Mouse (Mus musculus) cerebellum, adult (tissue): ENCODE results near the gene Kmt5c.

ENCODE experiments used
- ATAC-seq: cut with Nextera tagmentation; 2 replicates; pipeline ENCODE4 v1.9.2; 2017; ENCODE audit warnings: mild to moderate bottlenecking, moderate library complexity, mixed read lengths; ENCODE audit not compliant: insufficient number of reproducible peaks, low FRiP score, low TSS enrichment

Kmt5c gene

DNA sequence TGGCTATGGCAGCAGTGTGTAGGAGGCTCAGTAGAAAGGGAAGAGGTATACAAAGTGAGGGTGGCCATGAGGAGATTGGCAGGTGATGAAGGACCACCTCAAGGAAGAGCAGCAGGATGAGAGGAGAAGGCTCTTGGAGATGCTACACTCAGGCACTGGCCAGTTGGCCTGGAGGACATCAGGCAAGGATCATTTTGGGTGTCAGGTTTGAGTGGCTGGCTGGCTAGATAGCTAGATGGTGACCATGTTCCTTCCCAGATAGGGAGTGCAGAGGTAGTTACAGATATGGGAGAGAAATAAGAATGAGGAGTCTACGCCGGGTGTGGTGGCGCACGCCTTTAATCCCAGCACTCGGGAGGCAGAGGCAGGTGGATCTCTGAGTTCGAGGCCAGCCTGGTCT is 5.0 kb downstream of the Kmt5c start:
- ATAC-seq, result no peak

- ATAC-seq, result no peak
Measured at GRCm38 (mm10) chr7:4746326-4746980, 6.5 kb downstream of the Kmt5c start.

DNA sequence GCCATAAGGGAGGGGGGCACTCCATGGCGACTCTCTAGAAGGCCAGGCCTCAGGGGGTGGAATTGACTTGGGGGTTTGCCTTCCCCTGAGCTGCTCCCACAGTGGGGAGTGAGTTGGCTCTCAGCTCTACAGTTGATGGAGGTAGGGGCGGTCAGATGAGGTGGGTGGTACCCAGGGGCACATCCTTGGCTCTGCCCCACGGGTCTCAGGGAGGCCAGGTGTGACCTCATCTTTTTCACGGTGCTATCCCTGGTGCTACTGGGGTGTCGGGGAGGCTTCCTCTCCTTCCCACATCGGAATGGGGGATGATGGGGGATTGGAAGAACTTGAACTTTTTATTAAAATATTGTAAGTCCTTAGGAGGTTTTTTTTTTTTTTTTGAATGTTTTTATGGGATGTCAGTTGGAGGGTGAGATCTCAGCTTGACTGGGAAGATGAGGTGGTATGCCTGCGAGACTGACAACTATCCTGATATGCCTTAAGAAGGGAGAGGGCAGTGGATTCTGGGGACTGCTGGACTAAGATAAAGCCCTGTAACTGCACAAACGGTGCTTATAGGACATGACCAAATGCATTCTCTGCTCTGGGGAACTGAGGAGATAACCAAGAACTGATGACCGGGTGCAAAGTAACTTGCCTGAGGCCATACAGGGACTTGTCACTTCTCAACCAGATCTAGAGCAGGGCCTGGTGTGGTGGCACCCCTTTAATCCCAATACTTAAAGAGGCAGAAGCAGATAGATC is 7.4 kb downstream of the Kmt5c start:
- ATAC-seq, result no peak

DNA sequence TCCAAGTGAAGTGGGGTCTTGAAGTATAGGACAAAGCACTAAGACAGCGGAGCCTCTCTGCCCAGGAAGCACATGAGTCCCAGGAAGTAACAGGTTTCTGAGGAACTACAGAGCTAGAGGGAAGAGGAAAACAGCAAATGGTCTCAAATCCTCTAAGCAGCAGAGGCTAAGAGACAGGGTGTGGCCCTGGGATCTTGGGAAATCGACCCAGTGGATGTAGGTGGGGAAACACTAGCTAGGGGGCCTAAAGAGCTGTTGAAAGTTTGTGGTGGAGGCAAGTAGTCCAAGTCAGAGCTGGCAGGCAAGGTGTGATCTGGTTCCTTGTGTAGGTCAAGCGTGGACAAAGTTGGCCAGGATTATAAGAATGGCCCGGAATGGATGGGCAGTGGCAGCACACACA is 8.4 kb downstream of the Kmt5c start:
- ATAC-seq, result no peak

- ATAC-seq, result no peak
Measured at GRCm38 (mm10) chr7:4749169-4749568, 9.3 kb downstream of the Kmt5c start.

DNA sequence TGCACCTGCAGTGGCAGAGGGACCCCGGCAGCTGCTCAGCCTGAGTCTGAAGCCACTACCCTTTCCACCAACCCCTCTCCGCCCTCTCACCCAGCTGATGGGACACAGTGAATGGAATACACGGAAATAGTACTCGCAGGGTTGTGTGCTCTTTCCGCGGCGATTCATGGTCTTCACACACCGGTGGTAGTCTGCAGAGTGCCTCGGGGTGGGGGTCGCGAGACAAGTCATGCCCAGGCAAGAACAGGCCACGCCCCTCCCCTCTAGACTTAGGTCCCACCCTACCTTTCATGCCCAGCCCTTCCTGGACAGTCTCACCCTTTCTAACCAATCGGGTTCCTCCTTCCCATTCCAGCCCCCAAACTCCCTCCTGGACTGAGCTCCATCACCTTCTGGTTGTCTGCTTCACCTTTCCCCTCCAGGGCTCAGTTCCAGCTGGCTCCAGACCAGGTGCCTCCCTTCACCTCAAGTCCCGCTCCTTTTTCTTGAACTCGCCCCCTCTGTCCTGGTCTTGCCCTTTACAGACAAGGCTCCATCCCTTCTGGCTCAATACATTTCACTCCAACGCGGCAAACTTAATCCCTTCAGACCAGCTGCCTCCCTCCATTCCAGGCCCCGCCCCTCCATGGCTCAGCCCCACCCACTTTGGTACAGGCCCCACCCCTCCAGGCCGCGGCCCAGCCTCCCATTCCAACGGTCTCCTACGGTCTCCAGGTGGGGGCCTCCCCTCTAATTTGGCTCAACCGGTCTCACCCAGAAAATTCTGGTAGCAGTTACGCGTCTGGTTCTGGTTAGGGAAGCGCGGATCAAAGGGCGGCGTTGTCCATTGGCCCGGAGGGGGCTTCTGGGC is 12.3 kb downstream of the Kmt5c start:
- no peak for ATAC-seq

DNA sequence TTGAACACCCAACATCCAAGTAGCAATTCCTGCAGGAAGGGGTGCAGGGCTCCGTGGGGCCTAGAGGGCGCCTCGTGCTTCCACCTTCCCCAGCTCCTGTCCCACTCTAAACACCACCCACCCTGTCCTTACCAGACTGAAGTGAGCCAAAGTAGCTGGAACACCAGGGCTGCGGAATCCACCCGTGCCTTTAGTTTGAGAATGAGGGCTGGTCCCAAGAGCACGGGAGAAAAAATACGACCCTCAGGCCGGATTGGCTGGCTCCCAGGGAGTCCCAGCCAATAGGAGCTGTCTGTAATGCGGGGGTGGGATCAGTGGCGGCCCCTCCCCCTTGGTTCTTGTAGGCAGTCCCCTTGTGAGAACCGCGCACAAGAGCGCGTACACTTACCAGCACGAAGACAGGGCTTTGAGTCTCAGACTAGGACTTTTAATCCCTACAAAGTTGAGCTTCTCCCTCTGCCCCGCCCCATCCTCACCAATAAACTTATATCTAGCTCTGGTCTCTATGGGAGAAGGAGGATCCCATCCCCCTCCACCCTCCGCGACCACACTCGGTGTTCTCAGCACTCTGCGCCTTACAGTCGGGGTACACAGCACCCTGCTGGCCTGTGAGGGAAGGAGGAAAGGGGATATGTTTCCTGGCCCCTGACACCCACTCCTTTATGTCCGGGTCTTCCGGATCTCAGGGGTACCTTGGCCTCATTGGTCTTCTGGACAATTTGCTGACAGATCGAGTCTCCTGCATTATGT is 13.1 kb downstream of the Kmt5c start, which contains the start of gene Cox6b2:
Cox6b2 (minus strand) TSS at position 274 of the 750 bp plus-strand sequence.
- peak; percentile 10; the same call in 1 of the 2 replicates for ATAC-seq

- no peak for ATAC-seq
Measured at GRCm38 (mm10) chr7:4759670-4760069, 19.8 kb downstream of the Kmt5c start.

DNA sequence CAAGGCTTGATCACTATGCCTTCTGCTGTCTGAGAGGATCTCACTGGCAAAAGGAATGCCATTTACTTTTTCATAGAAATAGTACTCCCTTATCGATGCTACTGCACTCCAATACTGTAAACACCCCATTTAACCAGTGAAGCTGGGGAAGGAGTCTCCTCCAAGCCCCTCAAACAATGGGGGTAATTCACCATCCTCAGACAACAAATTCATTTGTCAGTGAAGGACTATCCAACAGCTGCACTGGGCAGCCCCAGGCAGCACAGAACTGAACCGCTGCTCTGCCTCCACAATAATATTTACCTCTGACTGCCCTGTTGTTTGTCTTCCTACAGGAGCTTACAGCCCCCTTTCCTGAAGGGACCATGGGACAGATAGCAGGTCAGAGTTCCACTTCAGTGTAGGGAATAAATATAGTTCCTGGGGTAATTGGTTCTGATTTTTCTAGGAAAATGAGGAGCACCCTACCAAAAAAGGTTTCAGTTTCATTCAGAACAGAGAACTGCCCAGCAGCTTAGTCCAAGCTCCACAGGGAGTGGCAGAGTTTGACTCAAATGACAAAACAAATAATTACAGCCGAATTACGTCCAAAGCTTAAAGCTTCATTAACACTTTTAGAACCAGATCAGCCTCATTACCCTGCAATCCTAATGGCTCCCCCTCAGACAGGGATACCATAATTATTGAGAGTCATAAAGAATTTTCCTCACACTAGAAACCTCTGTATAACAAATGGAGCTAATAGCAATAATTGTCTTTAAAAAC is 25.2 kb downstream of the Kmt5c start:
- no peak for ATAC-seq

GRCm38 (mm10) chr7:4771202-4771601 is 31.3 kb downstream of the Kmt5c start, which contains the start of gene Fam71e2:
TSS of gene Fam71e2 (minus strand) at chr7:4771302.
- no peak for ATAC-seq

GRCm38 (mm10) chr7:4776131-4776530 is 36.2 kb downstream of the Kmt5c start:
- no peak for ATAC-seq

DNA sequence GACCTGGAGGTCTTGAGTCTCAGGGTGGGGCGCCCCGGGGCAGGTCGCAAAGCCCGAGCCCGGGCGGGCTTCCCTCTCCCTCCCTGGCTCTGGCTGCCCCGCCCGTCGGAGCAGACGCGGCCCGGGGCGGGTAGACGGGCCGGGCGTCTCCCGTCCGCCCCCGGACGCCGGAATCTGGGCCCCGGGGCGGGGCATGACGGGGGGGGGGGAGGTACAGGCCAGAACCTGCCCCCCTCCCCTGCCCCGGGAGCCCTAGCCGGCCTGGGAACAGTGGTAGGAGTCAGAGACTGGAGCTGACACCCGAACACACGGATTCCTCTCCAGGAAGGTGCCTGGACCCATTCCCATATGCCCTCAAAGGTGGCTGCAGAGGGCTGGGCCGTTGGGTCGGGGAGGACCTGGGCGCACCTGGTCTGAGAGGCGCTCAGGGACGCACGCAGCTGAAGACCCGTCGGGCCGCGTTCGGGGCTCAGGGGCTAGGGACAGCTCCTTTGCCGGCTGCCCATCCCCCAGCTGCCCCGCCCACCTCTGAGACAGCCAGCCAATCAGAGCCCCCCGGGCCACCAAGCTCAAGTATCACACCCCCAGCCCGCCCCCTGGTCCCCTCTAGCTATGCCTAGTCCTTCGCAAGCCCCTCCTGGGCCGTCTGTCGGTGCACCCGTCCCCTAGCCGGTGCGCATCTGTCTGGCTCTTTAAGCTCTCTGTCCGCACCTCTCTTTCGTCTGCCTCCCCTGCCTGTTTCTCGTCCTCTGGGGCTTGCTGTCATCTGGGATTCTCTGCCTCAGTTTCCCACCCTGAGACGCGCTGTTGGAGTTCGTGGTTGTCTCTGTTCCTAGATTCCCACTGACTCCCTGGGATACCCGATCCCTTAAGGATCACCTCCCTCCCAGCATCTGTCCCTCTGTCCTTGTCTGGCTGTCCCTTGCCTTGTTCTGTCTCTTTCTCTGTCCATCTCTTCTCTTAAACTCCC is 37.2 kb downstream of the Kmt5c start:
- ATAC-seq, result no peak

DNA sequence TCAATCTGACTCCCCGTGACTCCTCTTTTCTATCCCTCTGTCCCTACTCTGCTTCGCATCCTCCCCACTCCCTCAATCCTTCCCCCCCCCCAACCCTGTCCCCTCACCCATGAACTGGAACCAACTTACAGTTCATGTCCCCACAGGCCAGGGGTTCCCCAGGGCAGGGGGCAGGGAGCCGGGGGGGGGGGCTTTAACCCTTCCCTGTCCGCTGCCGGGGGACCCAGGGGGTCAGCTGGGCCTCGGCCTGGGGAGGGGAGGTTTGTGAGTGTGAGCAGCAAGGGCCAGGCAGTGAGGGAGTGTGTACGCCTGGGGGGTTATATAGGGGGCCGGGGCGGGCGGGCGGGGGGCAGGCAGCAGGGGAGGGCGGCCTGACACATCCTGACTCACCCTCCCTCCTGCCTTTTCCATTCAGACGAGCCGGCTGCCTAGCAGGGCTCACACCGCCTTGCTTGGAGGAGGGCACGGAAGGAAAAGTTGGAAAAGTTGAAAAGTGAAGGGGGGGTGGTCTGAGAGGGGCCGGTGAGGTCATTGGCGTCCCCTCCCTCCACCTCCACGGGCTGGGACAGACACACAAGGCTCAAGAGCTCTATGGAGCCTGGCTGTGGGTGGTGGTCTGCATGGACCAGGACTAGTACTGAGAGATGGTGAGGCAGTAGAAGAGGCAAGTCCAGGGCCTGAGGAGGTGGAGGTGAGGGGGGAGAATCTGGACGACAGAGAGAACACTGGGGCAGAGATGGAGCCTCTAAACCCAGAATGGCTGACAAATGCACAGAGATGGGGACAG is 38.1 kb downstream of the Kmt5c start:
- ATAC-seq, result no peak

DNA sequence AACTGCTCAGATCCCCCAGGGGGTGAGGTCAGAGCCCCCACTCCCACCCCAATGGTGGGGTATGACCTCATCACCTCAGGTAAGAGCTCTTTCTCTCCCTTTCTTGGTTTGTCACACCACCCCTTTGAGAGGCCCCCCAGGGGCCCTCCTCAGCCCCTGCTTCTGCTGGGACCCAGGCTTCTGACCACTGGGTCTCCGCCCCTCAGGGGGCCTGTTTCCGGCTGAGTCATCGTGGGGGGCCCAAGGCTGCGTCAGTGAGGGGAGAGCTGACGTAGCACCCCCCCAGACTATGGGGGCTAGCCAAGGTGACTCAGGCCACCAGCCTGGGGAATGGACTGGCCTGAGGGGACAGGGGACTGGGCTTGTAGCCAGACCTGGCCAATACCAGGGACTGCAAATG is 40.0 kb downstream of the Kmt5c start:
- no peak for ATAC-seq

DNA sequence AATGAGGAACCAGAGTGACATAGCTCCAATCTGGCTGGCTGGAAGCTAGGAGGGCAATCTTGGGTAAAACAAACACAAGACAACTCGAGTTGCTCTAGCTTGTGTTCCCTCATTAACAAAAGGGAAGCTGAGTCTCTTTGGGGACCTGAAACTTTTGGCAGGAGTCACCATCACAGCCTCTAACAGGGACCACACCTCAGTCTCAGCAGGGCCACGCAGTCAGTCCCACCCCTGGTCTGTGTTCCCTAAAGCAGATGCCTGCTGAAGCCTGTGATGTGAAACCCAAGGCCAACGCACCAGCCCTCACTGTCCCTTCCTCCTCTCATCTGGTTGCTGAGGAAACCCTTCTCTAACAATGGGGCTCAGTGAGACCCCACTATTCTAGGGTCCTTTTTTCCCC is 42.2 kb downstream of the Kmt5c start:
- no peak for ATAC-seq

GRCm38 (mm10) chr7:4782759-4783158 is 42.8 kb downstream of the Kmt5c start, which contains the start of the genes Il11 and Tmem190:
TSS of gene Il11 (minus strand) at chr7:4782859.
TSS of gene Tmem190 (plus strand) at chr7:4782937.
- no peak for ATAC-seq

DNA sequence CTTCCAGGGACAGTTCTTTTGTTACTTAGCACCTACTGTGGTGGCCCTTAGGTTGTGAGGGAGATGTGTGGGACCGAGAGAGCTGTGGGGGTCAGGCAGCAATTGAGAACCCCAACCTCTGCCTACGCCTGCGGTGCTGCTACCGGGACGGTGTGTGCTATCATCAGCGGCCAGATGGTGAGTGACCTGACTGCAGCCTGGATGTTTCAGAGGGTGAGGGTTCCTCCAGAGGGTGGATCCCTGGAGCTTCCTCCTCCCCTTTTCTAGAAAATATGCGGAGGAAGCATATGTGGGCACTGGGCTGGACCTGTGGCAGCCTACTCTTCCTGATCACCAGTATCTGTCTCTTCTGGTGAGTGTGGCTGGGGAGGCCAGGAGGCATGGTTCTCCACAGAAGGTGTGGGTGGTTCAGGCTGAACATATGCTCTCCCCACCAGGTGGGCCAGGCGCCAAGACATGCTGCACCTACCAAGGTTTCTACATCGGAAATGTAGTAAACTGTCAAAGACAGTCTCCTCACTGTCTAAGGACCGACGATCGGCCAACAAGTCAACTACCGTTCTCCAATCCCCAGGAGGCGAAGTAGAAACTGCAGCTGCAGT is 43.9 kb downstream of the Kmt5c start:
- ATAC-seq, result peak; percentile 81; the same call in 1 of the 2 replicates
